Mouse (Mus musculus): ENCODE measurements around the gene Usp47.

GRCm38 (mm10) chr7:112128810-112129209 lies 105.5 kb downstream of the Usp47 start:
- no peak for TF ChIP-seq CTCF (IDR thresholded peaks at IDR 0.05; ENCODE audit: low read depth)
- TF ChIP-seq EP300 (optimal IDR thresholded peaks at IDR 0.05), result no peak

Measured in stomach, postnatal 0 days (tissue).